Mouse (Mus musculus): ENCODE measurements at regions not wholly inside any gene's neighbourhood (a gene's known extent, or its start where the extent isn't known, plus 50 kb on each side); places are given as distances from the start of the nearest gene placed in this dataset.
"Not testable (repeated sequence)": the region's sequence is repeated elsewhere in the genome, so short reads cannot be mapped to it uniquely, and the experiment has no call there.

- in situ Hi-C loops (cut with MboI; ENCODE audit: low pct_unique_long_range_greater_than_20kb), result loop anchor here (5.0 kb wide), 2 partner anchors 56 to 156 kb away; no protein-coding TSS in a partner anchor
- DNase-seq (ENCODE audit: low read depth, low spot score), result no peak
- ChIA-PET CTCF (no interaction called here), POLR2A (interaction anchor here (2.2 kb wide), 1 partner anchor 220 kb away, joined by 8 read pairs; no protein-coding TSS in a partner anchor)
- no peak for ATAC-seq
- no peaks in the 10 kb centered on the region for H3K27me3 ChIP-seq
- TF ChIP-seq CTCF (IDR thresholded peaks at IDR 0.05), result no peak
Observed at GRCm38 (mm10) chr14:76725844-76726243, 169.2 kb upstream of the Serp2 start.

DNA sequence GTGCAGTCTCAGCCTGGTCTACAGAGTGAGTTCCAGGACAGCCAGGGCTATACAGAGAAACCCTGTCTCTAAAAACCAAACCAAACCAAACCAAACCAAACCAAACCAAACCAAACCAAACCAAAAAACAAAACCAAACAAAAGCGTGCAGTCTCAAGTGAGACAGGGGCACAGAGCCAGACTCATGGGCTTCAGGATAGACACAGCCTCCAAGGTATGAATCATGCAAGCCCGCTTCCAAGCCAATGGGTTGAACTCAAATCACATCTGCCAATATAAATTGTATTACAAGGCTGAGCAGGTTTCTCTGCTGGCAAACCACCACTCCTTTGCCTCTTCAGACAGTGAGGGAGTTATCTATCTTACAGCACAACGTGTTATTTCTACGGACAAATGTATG is 168.5 kb upstream of the Serp2 start:
- not testable (repeated sequence) for DNase-seq (ENCODE audit: low read depth, low spot score); H3K27me3 ChIP-seq; ATAC-seq
- CTCF ChIA-PET, result interaction anchor here (1.5 kb wide), 2 partner anchors 22 to 50 kb away, joined by 4 to 5 read pairs; no protein-coding TSS in a partner anchor
- in situ Hi-C loops (cut with MboI; ENCODE audit: low pct_unique_long_range_greater_than_20kb), result loop anchor here (5.0 kb wide), 2 partner anchors 57 to 157 kb away; no protein-coding TSS in a partner anchor
- POLR2A ChIA-PET, result interaction anchor here (1.0 to 1.7 kb wide), 5 partner anchors 17 to 152 kb away, joined by 3 to 6 read pairs (median 4); no protein-coding TSS in a partner anchor

DNA sequence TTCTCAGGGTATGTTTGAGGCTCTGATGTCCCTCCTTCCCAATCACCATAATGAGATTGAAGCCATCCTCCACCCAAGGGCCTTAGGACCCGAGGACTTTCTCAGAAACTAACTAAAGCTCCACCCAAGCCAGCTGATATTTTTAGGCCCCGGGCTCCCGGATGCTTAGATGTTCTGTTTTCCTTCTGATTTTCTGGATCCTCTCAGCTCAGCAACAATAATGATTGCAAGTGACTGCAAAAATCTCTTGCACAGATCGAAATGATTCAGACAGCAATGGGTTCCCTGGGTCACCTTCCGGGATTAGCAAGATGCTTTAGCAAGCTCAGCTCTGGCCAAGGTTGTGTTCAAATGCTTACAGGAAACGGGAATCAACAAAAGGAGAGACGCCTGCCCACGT is 168.1 kb upstream of the Serp2 start:
- CTCF ChIA-PET, result interaction anchor here (1.5 kb wide), 2 partner anchors 21 to 50 kb away, joined by 4 to 5 read pairs; no protein-coding TSS in a partner anchor
- DNase-seq (ENCODE audit: low read depth, low spot score), result no peak
- in situ Hi-C loops (cut with MboI; ENCODE audit: low pct_unique_long_range_greater_than_20kb), result loop anchor here (5.0 kb wide), 3 partner anchors 57 to 282 kb away; no protein-coding TSS in a partner anchor
- TF ChIP-seq CTCF (IDR thresholded peaks at IDR 0.05), result no peak
- POLR2A ChIA-PET, result interaction anchor here (0.6 to 3.8 kb wide), 11 partner anchors 8 to 218 kb away, joined by 3 to 18 read pairs (median 5); no protein-coding TSS in a partner anchor
- no peak for ATAC-seq
- no peaks in the 10 kb centered on the region for H3K27me3 ChIP-seq

DNA sequence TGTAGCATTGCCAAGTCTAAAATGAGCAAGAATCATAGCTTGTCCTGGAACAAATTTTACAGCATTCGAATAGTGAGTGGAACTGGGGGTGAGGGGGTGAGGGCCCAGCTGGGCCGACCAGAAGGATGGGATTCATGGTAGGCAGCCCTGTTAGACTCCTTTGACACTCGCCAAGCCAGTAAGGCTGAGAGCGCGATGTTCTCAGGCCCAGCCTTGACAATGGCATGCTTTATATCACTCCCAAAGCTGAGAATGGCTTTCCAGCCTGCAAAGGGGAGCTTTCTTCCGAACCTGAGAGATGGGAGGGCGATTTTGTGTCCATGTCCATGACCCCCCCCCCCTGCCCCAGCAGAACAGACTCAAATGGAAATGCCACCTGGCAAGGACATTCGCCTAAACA is 167.7 kb upstream of the Serp2 start:
- DNase-seq (ENCODE audit: low read depth, low spot score) (no peak), ATAC-seq (no peak)
- TF ChIP-seq CTCF (IDR thresholded peaks at IDR 0.05), result no peak
- no peaks in the 10 kb centered on the region for H3K27me3 ChIP-seq
- ChIA-PET POLR2A (interaction anchor here (0.6 to 3.8 kb wide), 12 partner anchors 9 to 218 kb away, joined by 3 to 18 read pairs (median 4); no protein-coding TSS in a partner anchor), CTCF (interaction anchor here (1.0 to 1.5 kb wide), 4 partner anchors 21 to 57 kb away, joined by 3 to 5 read pairs (median 4); no protein-coding TSS in a partner anchor)
- in situ Hi-C loops (cut with MboI; ENCODE audit: low pct_unique_long_range_greater_than_20kb), result loop anchor here (5.0 kb wide), 1 partner anchor 283 kb away; no protein-coding TSS in a partner anchor

GRCm38 (mm10) chr14:76723551-76723950 is 166.9 kb upstream of the Serp2 start:
- H3K27me3 ChIP-seq, result no peaks in the 10 kb centered on the region
- POLR2A ChIA-PET, result interaction anchor here (0.6 to 6.1 kb wide), 9 partner anchors 10 to 217 kb away, joined by 3 to 76 read pairs (median 4); no protein-coding TSS in a partner anchor
- CTCF ChIA-PET, result interaction anchor here (1.0 to 1.5 kb wide), 4 partner anchors 20 to 211 kb away, joined by 3 to 4 read pairs (median 3); no protein-coding TSS in a partner anchor
- in situ Hi-C loops (cut with MboI; ENCODE audit: low pct_unique_long_range_greater_than_20kb), result loop anchor here (5.0 kb wide), 1 partner anchor 284 kb away; no protein-coding TSS in a partner anchor
- DNase-seq (ENCODE audit: low read depth, low spot score), result no peak
- no peak for TF ChIP-seq CTCF (IDR thresholded peaks at IDR 0.05)
- peak; percentile 10 for ATAC-seq

DNA sequence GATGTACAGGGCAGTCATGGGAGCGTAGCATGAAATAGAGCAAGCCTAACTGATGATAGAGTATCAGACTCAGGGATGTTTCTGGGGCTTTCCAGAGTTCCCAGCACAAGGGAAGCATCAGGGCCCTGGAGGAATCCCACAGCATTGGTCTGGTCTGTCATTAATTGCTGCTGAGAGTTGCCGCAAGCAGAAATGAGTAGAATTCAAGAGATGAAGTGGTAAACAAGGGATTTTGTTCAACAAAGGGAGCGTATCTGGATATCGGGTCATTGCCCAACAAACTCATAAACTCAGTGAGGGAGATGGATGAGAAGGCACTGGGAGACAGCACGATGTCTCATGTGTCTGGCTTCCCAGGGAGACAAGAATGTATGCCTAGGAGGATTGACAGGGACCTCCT is 165.6 kb upstream of the Serp2 start:
- ATAC-seq, result peak; percentile 90
- ChIA-PET CTCF (interaction anchor here (0.9 to 2.5 kb wide), 8 partner anchors 11 to 286 kb away, joined by 3 to 10 read pairs (median 4); no protein-coding TSS in a partner anchor), POLR2A (interaction anchor here (1.1 to 6.1 kb wide), 13 partner anchors 8 to 216 kb away, joined by 3 to 76 read pairs (median 7); no protein-coding TSS in a partner anchor)
- DNase-seq (ENCODE audit: low read depth, low spot score), result peak; percentile 97
- TF ChIP-seq CTCF (IDR thresholded peaks at IDR 0.05), result no peak
- no peaks in the 10 kb centered on the region for H3K27me3 ChIP-seq
- in situ Hi-C loops (cut with MboI; ENCODE audit: low pct_unique_long_range_greater_than_20kb), result loop anchor here (5.0 kb wide), 1 partner anchor 285 kb away; no protein-coding TSS in a partner anchor

DNA sequence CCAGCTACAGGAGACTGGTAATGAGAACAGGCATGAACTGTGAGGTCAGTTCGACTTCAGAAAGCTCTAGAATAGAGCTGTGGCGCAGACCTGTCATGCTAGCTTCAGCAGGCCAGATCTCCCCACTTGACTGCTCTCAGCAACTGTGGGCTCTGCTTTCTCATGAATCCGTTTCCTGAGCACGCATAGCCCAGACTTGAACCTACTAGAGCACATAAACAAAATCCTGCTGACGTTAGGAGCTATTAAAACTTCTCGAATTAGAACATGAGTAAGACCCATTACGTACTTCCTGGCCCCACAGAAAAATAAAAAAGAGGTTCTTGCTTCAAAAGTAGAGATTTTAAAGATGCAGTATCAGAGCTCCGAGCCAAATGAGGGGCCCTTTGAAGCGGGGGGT is 165.1 kb upstream of the Serp2 start:
- in situ Hi-C loops (cut with MboI; ENCODE audit: low pct_unique_long_range_greater_than_20kb), result loop anchor here (5.0 kb wide), 1 partner anchor 286 kb away; no protein-coding TSS in a partner anchor
- ATAC-seq (peak; percentile 67), DNase-seq (ENCODE audit: low read depth, low spot score) (peak; percentile 77)
- CTCF ChIA-PET, result interaction anchor here (0.9 to 2.5 kb wide), 10 partner anchors 10 to 286 kb away, joined by 3 to 10 read pairs (median 4); no protein-coding TSS in a partner anchor
- no peak for TF ChIP-seq CTCF (IDR thresholded peaks at IDR 0.05)
- no peaks in the 10 kb centered on the region for H3K27me3 ChIP-seq
- POLR2A ChIA-PET, result interaction anchor here (0.5 to 6.1 kb wide), 17 partner anchors 8 to 289 kb away, joined by 3 to 76 read pairs (median 7); no protein-coding TSS in a partner anchor

- H3K27me3 ChIP-seq, result no peaks in the 10 kb centered on the region
- in situ Hi-C loops (cut with MboI; ENCODE audit: low pct_unique_long_range_greater_than_20kb), result no loop called here
- CTCF ChIA-PET, result no interaction called here
- no peak for TF ChIP-seq CTCF (IDR thresholded peaks at IDR 0.05)
- no peak for ATAC-seq
- POLR2A ChIA-PET, result no interaction called here
- no peak for DNase-seq (ENCODE audit: low read depth, low spot score)
Observed at GRCm38 (mm10) chr14:76717081-76717480, 160.4 kb upstream of the Serp2 start.

- in situ Hi-C loops (cut with MboI; ENCODE audit: low pct_unique_long_range_greater_than_20kb), result loop anchor here (5.0 kb wide), 1 partner anchor 207 kb away; no protein-coding TSS in a partner anchor
- H3K27me3 ChIP-seq, result no peaks in the 10 kb centered on the region
- DNase-seq (ENCODE audit: low read depth, low spot score), result peak; percentile 98
- ChIA-PET POLR2A (interaction anchor here (0.8 to 5.5 kb wide), 13 partner anchors 8 to 208 kb away, joined by 3 to 61 read pairs (median 7); partner anchors contain the start of gene Serp2), CTCF (interaction anchor here (0.8 to 2.4 kb wide), 7 partner anchors 12 to 297 kb away, joined by 3 to 14 read pairs (median 4); no protein-coding TSS in a partner anchor)
- peak; percentile 94 for ATAC-seq
- no peak for TF ChIP-seq CTCF (IDR thresholded peaks at IDR 0.05)
Observed at GRCm38 (mm10) chr14:76714727-76715126, 158.0 kb upstream of the Serp2 start.

- POLR2A ChIA-PET, result interaction anchor here (0.8 to 5.5 kb wide), 12 partner anchors 9 to 207 kb away, joined by 3 to 61 read pairs (median 7); partner anchors contain the start of gene Serp2
- no peak for ATAC-seq
- no peaks in the 10 kb centered on the region for H3K27me3 ChIP-seq
- no peak for DNase-seq (ENCODE audit: low read depth, low spot score)
- CTCF ChIA-PET, result interaction anchor here (0.8 to 2.4 kb wide), 5 partner anchors 11 to 212 kb away, joined by 3 to 14 read pairs (median 4); no protein-coding TSS in a partner anchor
- no peak for TF ChIP-seq CTCF (IDR thresholded peaks at IDR 0.05)
- in situ Hi-C loops (cut with MboI; ENCODE audit: low pct_unique_long_range_greater_than_20kb), result loop anchor here (5.0 kb wide), 1 partner anchor 207 kb away; no protein-coding TSS in a partner anchor
Observed at GRCm38 (mm10) chr14:76713946-76714345, 157.3 kb upstream of the Serp2 start.
